Mouse (Mus musculus) liver, embryonic 13.5 days (tissue): ENCODE data around the gene Tnfrsf22. TPM values are rescaled to one million over a fixed set of nuclear protein-coding genes. Genes with fewer than 3 reads are reported as not detected.
"Not testable (repeated sequence)": the region's sequence is repeated elsewhere in the genome, so short reads cannot be mapped to it uniquely, and the experiment has no call there.

Experiments
- ATAC-seq: fragments of 200-750 bp; cut with Nextera tagmentation; 2 replicates; pipeline ENCODE4 v1.8.0; 2017; ENCODE audit warnings: low read depth, mild to moderate bottlenecking, moderate number of reproducible peaks, moderate library complexity
- DNase-seq: peaks from one replicate; pipeline ENCODE4 v3.0.0; 2022
- H3K27ac ChIP-seq: fragments of 300-500 bp; sonication (generic); 2 replicates; pipeline ENCODE4 v1.5.1; 2015; ENCODE audit warnings: moderate library complexity, mild to moderate bottlenecking, inconsistent platforms
- H3K27me3 ChIP-seq: fragments of 300-500 bp; sonication (generic); 2 replicates; pipeline ENCODE4 v1.6.1; 2015; ENCODE audit warnings: mild to moderate bottlenecking, inconsistent platforms
- H3K36me3 ChIP-seq: fragments of 300-500 bp; sonication (generic); 2 replicates; pipeline ENCODE4 v1.6.1; 2015; ENCODE audit warnings: mild to moderate bottlenecking, inconsistent platforms
- H3K4me1 ChIP-seq: fragments of 300-500 bp; sonication (generic); replicated peaks from 2 replicates; pipeline ENCODE4 v1.6.1; 2015; ENCODE audit warnings: inconsistent platforms
- H3K4me2 ChIP-seq: fragments of 300-500 bp; sonication (generic); 2 replicates; pipeline ENCODE4 v1.6.1; 2015; ENCODE audit warnings: inconsistent platforms, mild to moderate bottlenecking, moderate library complexity
- H3K4me3 ChIP-seq: fragments of 300-500 bp; sonication (generic); replicated peaks from 2 replicates; pipeline ENCODE4 v1.5.1; 2015; ENCODE audit warnings: mild to moderate bottlenecking, inconsistent platforms
- H3K9ac ChIP-seq: fragments of 300-500 bp; sonication (generic); 2 replicates; pipeline ENCODE4 v1.6.1; 2015; ENCODE audit warnings: mild to moderate bottlenecking, inconsistent platforms
- H3K9me3 ChIP-seq: fragments of 300-500 bp; sonication (generic); replicated peaks from 2 replicates; pipeline ENCODE4 v1.6.1; 2016; ENCODE audit warnings: inconsistent platforms
- WGBS: fragments of 180-500 bp; shearing (Covaris S2); methylation state at CpG from one replicate; pipeline ENCODE4 v1.1.7; 2015; ENCODE audit not compliant: insufficient replicate concordance; 5-methylcytosine and 5-hydroxymethylcytosine counted together
- polyA plus RNA-seq: library from polyadenylated mRNA; unstranded; fragments of >200 nt; fragmentation: Nextera tagmentation; extraction: Ambion mirVana; gene quantifications from 2 replicates; pipeline ENCODE4 v1.2.1, GENCODE M21; 2015

Gene Tnfrsf22
- polyA plus RNA-seq, 1 experiment from 2014 or later, result 1.0 TPM

- not testable (repeated sequence) for H3K9me3 ChIP-seq, H3K9ac ChIP-seq, H3K27ac ChIP-seq, H3K4me1 ChIP-seq, ATAC-seq, H3K36me3 ChIP-seq, H3K27me3 ChIP-seq, H3K4me3 ChIP-seq, H3K4me2 ChIP-seq, DNase-seq
- 64% methylated on average over 1 of the region's 2 CpGs for WGBS
Measured at GRCm38 (mm10) chr7:143684569-143684968, 35.1 kb upstream of the Tnfrsf22 start.

GRCm38 (mm10) chr7:143681566-143681965 is 32.1 kb upstream of the Tnfrsf22 start:
- Histone ChIP-seq H3K9ac (no peak overlapping the region), H3K4me2 (no peak overlapping the region), H3K4me1 (peaks cover 3% of the 10 kb centered on the region; the same call in 1 of the 2 replicates), H3K36me3 (no peaks in the 10 kb centered on the region), H3K27ac (no peak overlapping the region), H3K9me3 (no peaks in the 10 kb centered on the region), H3K27me3 (peaks cover 7% of the 10 kb centered on the region), H3K4me3 (no peak overlapping the region)
- DNase-seq (no peak), ATAC-seq (no peak)
- 61% methylated on average over 1 of the region's 1 CpGs for WGBS

- H3K9me3 ChIP-seq, H3K9ac ChIP-seq, H3K27me3 ChIP-seq, H3K36me3 ChIP-seq, H3K4me1 ChIP-seq, DNase-seq, H3K27ac ChIP-seq, H3K4me2 ChIP-seq, H3K4me3 ChIP-seq, ATAC-seq: not testable (repeated sequence)
- 25% methylated on average over 2 of the region's 2 CpGs for WGBS
Measured at GRCm38 (mm10) chr7:143680836-143681235, 31.4 kb upstream of the Tnfrsf22 start.

GRCm38 (mm10) chr7:143679650-143680049 is 30.2 kb upstream of the Tnfrsf22 start:
- H3K4me1 ChIP-seq, ATAC-seq, H3K9ac ChIP-seq, H3K27ac ChIP-seq, H3K4me2 ChIP-seq, H3K27me3 ChIP-seq, H3K9me3 ChIP-seq, DNase-seq, H3K36me3 ChIP-seq, H3K4me3 ChIP-seq: not testable (repeated sequence)
- 48% methylated on average over 2 of the region's 2 CpGs for WGBS

- Histone ChIP-seq H3K9me3 (no peaks in the 10 kb centered on the region), H3K9ac (no peak overlapping the region), H3K36me3 (no peaks in the 10 kb centered on the region), H3K4me1 (peaks cover 10% of the 10 kb centered on the region), H3K27ac (no peak overlapping the region), H3K4me2 (no peak overlapping the region), H3K27me3 (no peaks in the 10 kb centered on the region), H3K4me3 (no peak overlapping the region)
- no peak for DNase-seq
- ATAC-seq, result no peak
Measured at GRCm38 (mm10) chr7:143666427-143667311, 17.2 kb upstream of the Tnfrsf22 start.

- WGBS, result 60% methylated on average over 2 of the region's 2 CpGs
- Histone ChIP-seq H3K4me3 (no peak overlapping the region), H3K9me3 (no peaks in the 10 kb centered on the region), H3K4me1 (peaks cover 10% of the 10 kb centered on the region), H3K27ac (no peak overlapping the region), H3K9ac (no peak overlapping the region), H3K4me2 (no peak overlapping the region), H3K36me3 (no peaks in the 10 kb centered on the region), H3K27me3 (no peaks in the 10 kb centered on the region)
- DNase-seq (no peak), ATAC-seq (no peak)
Measured at GRCm38 (mm10) chr7:143663470-143663869, 14.0 kb upstream of the Tnfrsf22 start.

GRCm38 (mm10) chr7:143660797-143661196 is 11.3 kb upstream of the Tnfrsf22 start:
- no peak for ATAC-seq
- DNase-seq, result no peak

GRCm38 (mm10) chr7:143649769-143650346 is 397 bp upstream of the Tnfrsf22 start:
- not testable (repeated sequence) for DNase-seq, H3K36me3 ChIP-seq, H3K27me3 ChIP-seq, H3K9ac ChIP-seq, H3K27ac ChIP-seq, ATAC-seq, H3K4me1 ChIP-seq, H3K4me3 ChIP-seq, H3K9me3 ChIP-seq
- H3K4me2 ChIP-seq, result peak overlapping the region; percentile 83
- 46% methylated on average over 10 of the region's 10 CpGs for WGBS

More at GRCm38 (mm10) chr7:143660797-143661196, 11.3 kb upstream of the Tnfrsf22 start:
- Histone ChIP-seq H3K27me3 (no peaks in the 10 kb centered on the region), H3K9ac (no peak overlapping the region), H3K9me3 (no peaks in the 10 kb centered on the region), H3K4me1 (no peaks in the 10 kb centered on the region), H3K4me2 (no peak overlapping the region), H3K27ac (no peak overlapping the region), H3K36me3 (no peaks in the 10 kb centered on the region), H3K4me3 (no peak overlapping the region)

GRCm38 (mm10) chr7:143643949-143644348 is 5.5 kb downstream of the Tnfrsf22 start:
- H3K36me3 ChIP-seq, H3K4me3 ChIP-seq: not testable (repeated sequence)
- 43% methylated on average over 2 of the region's 2 CpGs for WGBS

GRCm38 (mm10) chr7:143636674-143637073 is 12.8 kb downstream of the Tnfrsf22 start:
- no peaks in the 10 kb centered on the region for H3K4me1 ChIP-seq
- 74% methylated on average over 1 of the region's 1 CpGs for WGBS

More at GRCm38 (mm10) chr7:143643949-143644348, 5.5 kb downstream of the Tnfrsf22 start:
- not testable (repeated sequence) for H3K27ac ChIP-seq, DNase-seq, H3K4me2 ChIP-seq, ATAC-seq, H3K9ac ChIP-seq, H3K27me3 ChIP-seq, H3K4me1 ChIP-seq, H3K9me3 ChIP-seq

GRCm38 (mm10) chr7:143631503-143631902 is 18.0 kb downstream of the Tnfrsf22 start:
- no peaks in the 10 kb centered on the region for H3K36me3 ChIP-seq
- ATAC-seq (no peak), DNase-seq (no peak)
- no peak overlapping the region for H3K27ac ChIP-seq
- H3K9me3 ChIP-seq, result no peaks in the 10 kb centered on the region
- no peak overlapping the region for H3K4me3 ChIP-seq
- no peaks in the 10 kb centered on the region for H3K27me3 ChIP-seq
- no peak overlapping the region for H3K4me2 ChIP-seq
- no peaks in the 10 kb centered on the region for H3K4me1 ChIP-seq
- H3K9ac ChIP-seq, result no peak overlapping the region
- WGBS, result 48% methylated on average over 2 of the region's 2 CpGs

More at GRCm38 (mm10) chr7:143636674-143637073, 12.8 kb downstream of the Tnfrsf22 start:
- Histone ChIP-seq H3K27me3 (no peaks in the 10 kb centered on the region), H3K36me3 (no peaks in the 10 kb centered on the region), H3K4me3 (no peak overlapping the region), H3K9ac (no peak overlapping the region), H3K9me3 (no peaks in the 10 kb centered on the region), H3K4me2 (no peak overlapping the region), H3K27ac (no peak overlapping the region)
- DNase-seq, result no peak
- no peak for ATAC-seq

GRCm38 (mm10) chr7:143629501-143629900 is 20.0 kb downstream of the Tnfrsf22 start:
- 41% methylated on average over 1 of the region's 1 CpGs for WGBS
- H3K9me3 ChIP-seq, result no peaks in the 10 kb centered on the region
- H3K36me3 ChIP-seq, result no peaks in the 10 kb centered on the region
- DNase-seq (no peak), ATAC-seq (no peak)
- H3K27ac ChIP-seq, result no peak overlapping the region
- no peaks in the 10 kb centered on the region for H3K4me1 ChIP-seq
- H3K4me2 ChIP-seq, result no peak overlapping the region
- no peak overlapping the region for H3K4me3 ChIP-seq
- H3K27me3 ChIP-seq, result no peaks in the 10 kb centered on the region
- H3K9ac ChIP-seq, result no peak overlapping the region
